Mouse (Mus musculus) frontal cortex, adult (tissue): Measurements from ENCODE around the gene Gm20388.

Experiments used
- ATAC-seq: cut with Nextera tagmentation; 2 replicates; pipeline ENCODE4 v1.9.2; 2017; ENCODE audit warnings: mild to moderate bottlenecking, moderate library complexity, mixed read lengths; ENCODE audit not compliant: low TSS enrichment

Gene Gm20388

DNA sequence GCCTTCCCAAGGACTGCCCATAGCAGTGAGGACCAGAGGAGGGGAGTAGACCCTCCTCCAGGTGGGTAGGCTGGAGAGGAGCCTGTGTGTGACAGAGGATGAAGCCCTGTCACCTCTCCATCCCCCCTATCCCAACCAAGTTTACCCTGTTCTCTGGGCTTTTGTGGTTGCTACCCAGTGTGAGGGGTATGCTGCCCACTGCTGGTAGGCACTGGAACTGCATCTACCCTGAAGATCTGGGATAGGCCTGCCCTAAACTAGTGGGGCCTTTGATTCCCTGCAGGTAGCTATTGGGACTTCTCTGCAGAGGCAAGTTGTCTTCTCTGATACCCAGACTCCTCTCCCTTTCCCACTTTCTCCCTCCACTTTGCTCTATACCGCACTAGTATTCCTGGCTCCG is 2348.7 kb downstream of the Gm20388 start:
- 0 out of 2 replicates have a peak, but pooled peaks have one; percentile 56 for ATAC-seq

DNA sequence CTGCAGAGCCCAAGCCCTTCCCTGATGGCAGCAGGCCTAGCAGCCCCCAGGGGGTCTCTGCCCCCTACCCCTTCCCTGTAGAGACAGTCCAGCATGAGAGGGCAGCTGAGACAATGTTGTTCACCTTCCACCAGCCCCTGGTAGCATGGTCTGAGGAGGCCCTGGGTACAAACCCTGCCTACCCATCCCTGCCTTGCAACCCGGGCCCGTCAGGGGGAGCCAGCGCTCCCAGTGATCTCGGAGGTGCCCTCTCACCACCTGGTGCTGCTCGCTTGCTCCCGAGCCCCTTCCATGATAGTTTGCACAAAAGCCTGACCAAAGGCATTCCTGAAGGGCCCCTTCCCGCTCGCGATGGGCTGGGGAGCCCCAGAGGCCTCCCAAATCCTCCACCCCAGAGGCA is 2350.1 kb downstream of the Gm20388 start:
- no peak for ATAC-seq

DNA sequence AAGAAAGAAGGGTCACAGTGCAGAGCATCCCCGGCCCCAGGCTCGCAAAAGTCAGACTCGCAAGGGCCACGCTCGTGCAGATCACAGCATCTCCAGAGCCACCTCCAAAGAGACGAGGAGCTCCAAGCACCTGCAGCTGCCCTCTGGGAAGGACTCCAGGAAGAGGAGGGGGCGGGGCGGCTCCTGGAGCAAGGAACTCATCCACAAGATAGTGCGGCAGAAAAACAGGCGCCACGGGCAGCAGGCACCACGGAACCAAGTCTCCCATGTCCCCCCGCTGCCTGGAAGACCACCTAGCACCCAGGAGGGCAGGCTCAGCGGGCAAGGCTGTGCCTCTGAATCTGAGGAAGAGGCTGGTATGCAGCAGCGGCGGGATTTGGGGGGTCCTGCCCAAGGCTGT is 2352.2 kb downstream of the Gm20388 start:
- ATAC-seq = no peak

DNA sequence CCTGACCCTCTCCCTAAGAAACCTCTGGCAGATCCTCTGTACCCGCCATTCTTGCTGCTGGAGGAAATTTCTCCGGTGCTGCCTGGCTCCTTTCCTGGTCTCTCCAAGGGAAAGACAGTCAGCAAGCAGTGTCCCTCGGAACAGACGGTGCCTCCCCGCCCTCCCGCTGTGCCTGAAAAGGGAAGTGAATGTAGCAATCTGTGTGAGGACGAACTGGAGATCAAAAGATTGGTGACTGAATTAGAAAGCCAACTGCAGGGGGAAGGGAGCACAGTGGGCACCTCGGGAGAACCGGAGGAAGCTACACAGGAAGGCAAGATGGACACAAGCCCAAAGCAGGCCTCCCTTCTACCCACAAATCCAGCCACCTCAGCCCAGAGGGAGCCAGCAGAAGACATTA is 2353.6 kb downstream of the Gm20388 start:
- ATAC-seq = 0 out of 2 replicates have a peak, but pooled peaks have one; percentile 57

DNA sequence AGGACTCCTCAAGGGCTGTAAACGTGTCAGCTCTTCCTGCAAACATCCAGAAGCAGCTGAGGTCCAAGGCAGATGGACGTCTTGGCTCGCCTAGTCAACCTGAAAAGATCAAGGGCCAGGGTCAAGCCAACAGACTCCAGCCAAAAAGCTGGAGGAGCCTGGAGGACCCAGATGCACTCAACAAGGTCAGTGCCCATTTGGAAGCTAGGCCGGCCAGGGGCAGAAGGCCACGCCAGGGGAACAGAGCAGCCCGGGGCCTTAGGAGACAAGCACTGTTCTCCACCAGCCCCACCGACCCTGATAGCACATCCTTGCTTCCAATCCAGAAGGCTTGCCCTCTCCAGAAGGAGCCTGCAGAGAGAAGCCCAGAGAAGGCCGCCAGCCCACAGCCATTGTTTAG is 2354.9 kb downstream of the Gm20388 start:
- no peak for ATAC-seq

DNA sequence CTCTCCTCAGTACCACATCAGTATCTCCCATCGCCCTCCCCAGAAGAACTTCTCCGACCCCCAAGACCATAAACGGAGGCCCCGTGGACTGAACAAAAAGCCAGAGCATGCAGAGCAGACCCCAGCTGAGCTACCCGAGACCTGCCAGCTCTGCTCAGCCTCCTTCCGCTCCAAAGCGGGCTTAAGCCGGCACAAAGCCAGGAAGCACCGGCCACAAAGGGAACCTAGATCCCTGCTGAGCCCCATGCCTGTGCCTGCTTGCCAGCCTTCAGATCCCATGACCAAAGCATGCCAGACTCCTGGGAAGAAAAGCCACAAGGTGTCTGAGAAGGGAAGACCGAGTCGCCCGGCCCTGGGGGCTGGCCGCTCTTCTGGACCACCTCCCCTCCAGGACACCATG is 2356.2 kb downstream of the Gm20388 start:
- ATAC-seq = no peak

DNA sequence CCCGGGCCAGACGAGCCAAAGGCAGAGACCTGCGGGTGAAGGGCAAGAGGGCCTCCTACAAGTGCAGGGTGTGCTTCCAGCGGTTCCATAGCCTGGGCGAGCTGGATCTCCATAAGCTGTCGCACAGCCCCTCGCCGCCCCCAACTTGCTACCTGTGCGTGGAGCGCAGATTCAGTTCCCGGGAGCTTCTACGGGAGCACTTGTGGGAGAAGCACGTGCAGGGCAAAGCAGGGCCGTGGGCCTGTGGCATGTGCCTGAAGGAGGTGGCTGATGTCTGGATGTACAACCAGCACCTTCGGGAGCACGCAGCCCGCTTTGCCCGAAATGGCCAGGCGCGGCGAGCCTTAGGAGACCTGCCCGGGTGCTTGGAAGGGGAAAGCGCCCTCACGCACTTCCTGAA is 2358.2 kb downstream of the Gm20388 start:
- ATAC-seq = no peak

DNA sequence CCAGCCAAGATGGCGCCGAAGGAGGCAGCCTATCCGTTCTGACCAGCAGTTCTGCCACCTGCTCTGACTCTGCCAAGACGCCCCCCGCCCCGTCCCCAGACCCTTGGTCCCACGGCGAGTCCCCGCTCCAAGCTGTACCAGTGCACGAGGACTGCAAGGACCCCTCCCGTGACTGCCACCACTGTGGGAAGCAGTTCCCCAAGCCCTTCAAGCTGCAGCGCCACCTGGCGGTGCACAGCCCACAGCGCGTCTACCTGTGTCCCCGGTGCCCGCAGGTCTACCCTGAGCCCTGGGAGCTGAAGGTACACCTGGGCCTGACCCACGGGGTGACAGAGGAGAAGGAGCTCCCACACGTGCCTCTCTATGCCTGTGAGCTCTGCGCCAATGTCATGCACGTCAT is 2358.8 kb downstream of the Gm20388 start:
- ATAC-seq = peak; percentile 60

DNA sequence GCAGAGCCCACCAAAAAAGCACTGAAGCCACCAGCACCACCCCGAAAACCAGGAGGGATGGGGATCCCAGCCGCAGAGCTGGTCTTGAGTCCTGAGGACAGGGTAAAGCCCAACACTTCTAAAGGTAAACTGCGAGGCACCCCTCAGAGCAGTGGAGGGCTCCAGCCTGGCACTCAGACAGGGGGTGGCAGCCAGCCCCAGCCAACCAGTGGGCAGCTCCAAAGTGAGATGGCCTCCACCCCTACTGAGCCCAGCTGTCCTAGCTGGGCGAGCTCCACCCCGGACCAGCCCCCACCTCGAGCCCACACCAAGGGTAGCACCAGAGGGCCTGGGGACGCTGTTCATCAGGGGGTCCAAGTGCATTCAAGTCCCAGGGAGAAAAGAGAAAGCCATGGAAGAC is 2359.9 kb downstream of the Gm20388 start:
- ATAC-seq = no peak

DNA sequence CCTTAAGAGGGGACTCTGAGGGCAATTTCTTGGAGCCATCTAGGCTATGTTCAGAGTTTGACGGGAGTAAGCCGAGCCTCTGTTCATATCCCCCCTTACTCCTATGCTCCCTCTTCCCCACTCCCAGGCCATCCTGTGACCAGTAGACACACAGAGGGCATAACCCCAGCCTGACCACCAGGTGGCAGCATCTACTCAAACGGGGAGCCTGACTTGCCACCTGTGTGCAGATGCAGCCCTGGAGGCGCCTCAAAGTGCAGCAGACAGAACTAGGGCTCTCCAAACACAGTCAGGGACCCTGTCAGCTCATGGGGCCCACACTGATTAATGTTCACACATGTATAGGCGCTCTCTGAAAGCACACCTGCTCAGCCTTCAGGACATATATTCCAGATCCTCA is 2362.5 kb downstream of the Gm20388 start:
- peak; percentile 62 for ATAC-seq

DNA sequence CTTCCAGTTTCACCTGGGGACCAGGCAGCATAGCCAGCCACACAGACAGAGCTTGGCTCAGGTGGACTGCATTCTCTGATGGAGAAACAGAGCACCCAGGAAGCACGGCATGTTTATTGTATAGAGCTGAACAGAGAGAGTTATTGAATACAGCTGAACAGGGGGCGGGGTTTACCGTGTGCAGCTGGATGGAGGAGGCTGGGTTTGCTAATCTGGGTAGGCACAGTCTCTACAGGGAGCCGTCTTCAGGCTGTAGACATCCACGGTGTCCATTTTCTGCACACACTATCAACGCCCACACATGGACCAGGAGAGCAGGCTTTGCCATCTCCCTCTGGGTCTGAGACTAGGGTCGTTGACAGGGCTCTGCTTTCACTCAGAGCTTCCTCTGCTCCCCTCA is 2363.2 kb downstream of the Gm20388 start:
- no peak for ATAC-seq

DNA sequence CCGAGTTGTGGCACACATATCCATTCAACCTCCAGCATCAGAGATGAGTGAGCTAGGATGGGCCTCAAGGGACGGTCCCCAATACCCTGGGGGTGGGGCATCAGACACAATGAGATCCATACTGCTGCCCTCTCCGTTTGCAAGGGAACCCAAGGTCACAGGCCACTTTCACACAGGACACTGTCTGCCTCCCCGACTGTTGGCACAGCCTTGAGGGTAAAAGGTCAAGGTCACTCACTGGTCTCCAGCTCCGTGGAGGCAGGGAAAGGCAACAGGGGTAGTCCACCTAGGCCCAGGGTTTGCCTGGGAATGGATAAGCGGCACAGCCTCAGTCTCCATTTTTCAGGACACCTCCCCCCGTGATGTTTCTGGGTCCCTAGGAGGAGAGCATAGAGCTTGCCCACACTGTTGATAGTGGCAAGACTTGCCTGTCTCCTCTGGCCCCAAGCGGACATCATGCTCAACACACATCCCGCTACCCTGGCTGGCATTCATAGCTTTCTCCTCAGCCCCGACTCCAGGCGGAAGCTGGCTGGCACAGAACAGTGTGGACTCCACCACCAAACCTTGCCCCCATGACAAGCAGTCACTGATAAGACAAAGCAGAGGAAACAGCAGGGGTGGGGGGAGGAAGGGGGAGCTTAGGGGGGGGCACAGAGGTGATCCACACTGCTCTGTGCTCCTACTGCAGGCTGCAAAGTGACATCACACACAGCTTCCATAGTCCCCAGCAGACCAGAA is 2364.2 kb downstream of the Gm20388 start:
- ATAC-seq = no peak

DNA sequence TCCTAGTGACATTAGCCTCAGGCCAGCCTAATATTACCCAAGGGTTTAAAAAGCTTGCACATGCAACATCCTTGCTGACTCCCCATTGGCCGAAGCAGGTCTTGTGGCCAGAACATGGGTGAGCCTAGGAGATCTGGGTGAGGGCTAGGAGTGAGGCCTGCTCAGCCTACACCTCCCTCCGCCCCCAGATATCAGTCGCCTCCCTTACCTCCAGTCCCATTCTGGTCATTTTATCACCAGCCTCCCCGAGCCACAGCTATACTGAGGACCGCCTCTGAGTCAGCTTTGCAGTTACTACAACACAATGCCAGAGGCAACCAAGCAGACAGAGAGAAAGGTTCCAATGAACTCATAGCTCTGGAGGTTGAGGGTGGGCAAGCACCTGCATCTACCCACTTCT is 2365.7 kb downstream of the Gm20388 start:
- ATAC-seq = no peak

DNA sequence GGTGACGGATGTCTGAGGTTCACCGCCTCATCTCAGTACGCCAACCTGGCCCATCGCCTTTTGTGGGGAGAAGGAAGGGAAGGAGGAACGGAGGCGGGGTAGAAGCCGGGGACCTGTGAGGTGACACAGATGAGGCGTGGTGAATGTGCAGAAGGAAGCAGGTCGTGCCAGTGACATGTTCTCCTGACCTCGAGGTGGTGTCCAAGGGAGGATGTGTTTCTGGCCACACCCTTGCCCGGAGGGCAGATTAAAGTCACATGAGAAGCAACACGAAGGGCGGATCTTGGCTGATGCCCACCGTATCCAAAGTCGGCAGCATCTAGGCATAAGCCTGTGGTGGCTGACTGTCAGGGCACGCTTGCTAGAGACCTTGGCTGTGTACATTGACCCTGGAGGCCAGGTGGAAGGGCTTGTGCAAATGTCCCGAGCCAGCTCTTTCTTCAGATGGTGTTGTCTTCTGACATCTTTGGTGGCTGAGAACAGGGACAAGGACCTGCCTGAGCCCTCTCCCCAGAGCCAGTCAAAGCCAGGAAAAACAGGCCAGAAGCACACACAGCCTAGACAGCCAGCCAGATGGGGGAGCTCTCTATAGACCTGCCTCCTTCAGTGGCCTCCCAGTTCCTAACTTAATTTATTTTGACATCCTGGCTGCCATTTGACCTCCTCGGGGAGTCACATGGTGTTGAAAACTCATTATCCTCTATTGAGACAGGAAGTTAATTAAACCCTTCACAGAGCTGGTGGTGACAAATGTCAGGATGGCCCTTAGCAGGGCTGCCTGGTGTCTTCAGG is 2366.8 kb downstream of the Gm20388 start:
- no peak for ATAC-seq

DNA sequence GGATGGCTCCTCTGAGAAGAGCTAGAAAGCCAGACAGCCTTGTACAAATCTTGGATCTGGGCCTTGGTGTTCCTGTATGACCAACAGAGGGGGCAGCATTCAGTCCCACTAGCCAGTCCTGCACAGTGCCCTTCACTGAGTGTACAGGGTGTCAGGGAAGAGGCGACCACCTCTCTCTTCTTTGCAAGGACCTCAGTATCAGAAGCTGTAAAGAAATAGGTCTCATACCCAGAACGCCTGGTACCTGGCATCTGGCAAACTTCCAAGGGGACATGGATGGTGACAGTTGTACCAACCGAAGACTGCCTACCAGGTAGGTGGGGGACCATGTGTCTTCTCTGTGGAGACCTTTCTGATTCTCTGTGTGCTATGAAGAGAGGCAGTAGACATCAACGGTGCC is 2369.5 kb downstream of the Gm20388 start:
- no peak for ATAC-seq

DNA sequence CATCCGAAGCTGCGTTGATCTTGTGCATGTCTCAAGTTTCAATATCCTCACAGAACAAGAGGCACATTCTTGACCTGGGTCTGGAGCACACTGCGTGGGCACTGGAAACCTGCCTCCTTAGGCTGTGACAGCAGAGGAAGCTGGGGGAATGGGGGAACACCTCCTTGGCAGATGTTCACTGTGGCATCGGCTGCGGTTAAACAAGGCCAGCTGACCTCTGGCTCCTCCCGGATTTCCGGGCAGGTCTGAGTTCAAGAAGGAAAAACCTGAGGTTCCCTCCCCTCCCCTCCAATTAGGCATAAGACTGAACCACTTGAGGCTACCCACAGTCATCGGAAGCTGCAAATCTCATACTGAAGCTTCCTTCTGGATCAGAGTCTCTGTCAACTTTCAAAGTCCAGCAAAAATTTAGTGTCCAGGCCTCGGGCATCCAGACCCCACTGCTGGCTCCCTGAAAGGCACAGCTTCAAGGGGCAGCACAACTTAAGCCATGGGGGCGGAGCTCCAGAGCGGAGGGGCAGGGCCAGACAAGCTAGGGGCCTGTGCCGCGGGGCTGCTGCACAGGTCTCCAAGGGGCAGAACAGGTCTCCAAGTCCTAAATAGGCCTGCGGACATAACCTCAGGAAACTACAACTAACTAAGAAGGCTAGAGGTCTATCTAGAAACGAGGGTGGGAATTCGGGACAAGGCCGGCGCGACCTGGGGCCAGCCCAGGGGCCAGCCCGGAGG is 2370.1 kb downstream of the Gm20388 start:
- peak; percentile 1; the same call in 1 of the 2 replicates for ATAC-seq

DNA sequence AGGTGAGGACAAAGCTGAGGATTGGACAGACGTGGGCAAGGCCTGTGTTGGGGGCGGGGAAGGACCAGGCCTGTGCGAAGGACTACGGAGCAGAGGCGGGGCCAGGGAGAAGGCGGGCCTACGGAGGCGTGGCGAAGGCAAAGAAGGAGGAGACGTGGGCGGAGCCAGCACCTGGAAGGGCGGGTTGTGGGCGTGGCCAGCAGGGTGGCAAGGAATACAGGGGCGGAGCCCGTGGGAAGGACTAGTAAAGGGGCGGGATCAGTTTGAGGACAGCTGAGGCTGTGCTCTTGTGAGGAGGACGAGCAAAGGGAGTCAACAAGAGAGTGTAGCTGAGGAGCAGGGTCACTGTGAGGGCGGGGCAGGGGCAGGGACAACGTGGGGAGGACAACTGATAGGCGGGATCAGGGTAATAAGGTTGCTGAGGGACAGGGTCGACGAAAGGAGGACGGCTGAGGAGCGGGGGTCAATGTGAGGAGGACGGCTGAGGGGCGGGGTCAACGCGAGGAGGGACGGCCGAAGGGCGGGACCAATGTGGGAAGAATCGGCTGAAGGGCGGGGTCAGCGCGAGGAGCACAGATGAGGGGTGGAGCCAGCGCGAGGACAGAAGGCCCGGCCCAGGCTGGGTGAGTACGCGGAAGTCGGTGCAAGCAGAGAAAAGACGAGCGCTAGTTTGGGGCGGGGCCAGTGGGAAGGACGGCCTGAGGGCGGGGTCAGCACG is 2370.8 kb downstream of the Gm20388 start:
- ATAC-seq = peak; percentile 72

DNA sequence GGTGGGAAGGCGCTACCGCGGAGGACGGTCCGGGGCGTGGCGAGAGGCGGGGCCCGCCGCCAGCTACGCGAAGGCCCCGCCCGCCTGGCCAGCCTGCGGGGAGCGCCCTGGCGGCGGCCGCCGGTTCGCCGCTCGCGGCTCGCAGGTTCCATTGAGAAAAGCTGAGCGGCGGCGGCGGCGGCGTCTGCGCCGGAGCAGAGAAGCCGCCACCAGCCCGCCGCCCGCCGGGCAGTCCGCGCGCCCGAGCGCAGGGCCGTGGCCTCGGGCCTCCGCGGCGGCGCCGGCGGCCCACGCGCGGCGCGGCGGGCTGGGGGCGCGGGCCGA is 2371.4 kb downstream of the Gm20388 start, which contains the start of gene Zfpm1:
Gene Zfpm1 (plus strand): TSS at position 107 of the 324 bp plus-strand sequence.
- no peak for ATAC-seq

DNA sequence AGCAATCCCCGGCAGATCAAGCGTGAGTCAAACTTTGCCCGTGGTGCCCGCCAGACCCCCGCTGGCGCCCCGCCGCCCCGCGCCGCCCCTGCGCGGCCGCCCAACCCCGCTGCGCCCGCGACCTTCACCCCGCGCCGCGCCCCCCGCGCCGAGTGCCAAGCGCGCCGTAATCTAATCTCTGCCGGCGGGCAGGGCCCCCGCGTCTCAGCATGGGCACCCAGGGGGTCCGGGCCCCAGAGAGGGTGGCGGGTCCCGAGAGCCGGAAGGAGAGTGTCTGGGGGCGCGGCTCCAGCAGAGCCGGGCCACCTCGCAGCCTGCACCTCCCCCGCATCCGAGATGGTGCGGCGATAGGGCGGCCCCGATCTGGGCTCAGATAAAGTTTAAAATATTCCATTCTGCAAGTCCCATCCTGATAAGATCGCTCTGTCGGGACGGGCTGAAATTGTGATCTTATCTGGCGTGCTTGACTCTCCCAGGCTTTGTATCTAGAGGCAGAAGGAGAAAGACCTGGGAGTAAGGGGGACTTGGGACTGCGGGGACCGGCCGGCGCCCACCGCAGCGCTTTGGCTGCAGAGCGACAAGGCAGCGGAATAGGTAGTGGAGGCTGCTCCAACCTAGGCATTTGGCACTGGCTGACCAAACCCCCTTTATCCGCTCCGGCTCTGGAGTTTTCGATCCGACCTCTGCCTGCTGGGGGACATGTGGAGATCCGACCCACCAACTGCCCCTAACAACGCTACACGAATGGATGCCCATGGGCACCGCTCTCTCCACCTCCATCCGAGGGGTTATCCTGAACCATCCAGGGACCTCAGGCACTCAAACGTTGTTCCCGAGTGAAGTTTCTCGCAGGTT is 2372.1 kb downstream of the Gm20388 start:
- no peak for ATAC-seq

DNA sequence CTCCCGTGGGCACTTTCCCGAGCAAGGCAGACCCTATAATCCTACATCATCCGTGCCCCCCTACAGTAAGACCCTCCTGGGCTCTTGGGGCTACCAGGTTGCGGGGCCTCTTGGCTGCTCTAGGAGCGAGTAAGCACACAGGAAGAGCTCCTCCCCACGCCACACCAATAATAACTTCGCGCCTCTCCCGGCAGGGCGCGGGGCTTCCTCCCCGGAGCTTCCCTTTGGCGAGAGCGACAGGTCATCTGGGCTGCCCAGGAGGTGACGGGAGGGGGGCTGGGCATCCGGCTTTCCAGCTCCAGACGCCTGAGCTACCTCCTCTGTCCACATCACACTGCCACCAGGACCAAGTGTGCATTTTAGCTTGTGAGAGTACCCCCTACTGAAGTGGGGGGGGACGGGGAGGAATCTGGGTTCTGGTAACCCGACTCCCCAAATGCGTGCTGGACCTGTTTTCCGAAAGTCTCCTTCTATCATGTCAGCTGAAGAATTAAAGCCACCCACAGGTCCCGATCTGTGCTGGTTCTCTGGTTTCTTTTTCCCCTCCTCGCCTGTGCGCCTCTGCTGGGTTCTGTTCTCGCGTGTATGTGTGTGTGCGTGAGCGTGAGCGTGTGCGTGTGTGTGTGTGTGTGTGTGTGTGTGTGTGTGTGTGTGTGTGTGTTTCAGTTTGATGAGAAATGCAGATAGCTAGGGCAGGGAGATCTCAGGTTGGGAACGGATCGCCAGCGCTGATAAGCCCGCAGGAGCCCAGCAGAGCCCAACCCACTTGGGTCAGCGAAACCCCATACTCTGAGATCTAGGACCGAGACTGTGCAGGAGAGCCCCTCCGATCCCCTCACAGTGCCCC is 2372.9 kb downstream of the Gm20388 start:
- no peak for ATAC-seq
